Mouse (Mus musculus) spleen, adult 2 months (tissue): ENCODE measurements around the gene Ngfr.

Source experiments
- CTCF ChIP-seq: fragments of 200-500 bp; IDR thresholded peaks from 2 replicates; pipeline ENCODE4 v1.5.1; 2011; ENCODE audit warnings: mild to moderate bottlenecking, inconsistent platforms; ENCODE audit not compliant: insufficient read depth, insufficient read length, insufficient replicate concordance; ENCODE audit errors: extremely low read depth
- POLR2A ChIP-seq: fragments of 200-500 bp; IDR thresholded peaks from 2 replicates; pipeline ENCODE4 v1.6.1; 2011; ENCODE audit warnings: low read depth, low read length, inconsistent platforms

- TF ChIP-seq POLR2A (no peak), CTCF (no peak)
Measured at GRCm38 (mm10) chr11:95598214-95599062, 10.9 kb upstream of the Ngfr start.
